Mouse (Mus musculus): Measurements from ENCODE around the gene Mgll.

DNA sequence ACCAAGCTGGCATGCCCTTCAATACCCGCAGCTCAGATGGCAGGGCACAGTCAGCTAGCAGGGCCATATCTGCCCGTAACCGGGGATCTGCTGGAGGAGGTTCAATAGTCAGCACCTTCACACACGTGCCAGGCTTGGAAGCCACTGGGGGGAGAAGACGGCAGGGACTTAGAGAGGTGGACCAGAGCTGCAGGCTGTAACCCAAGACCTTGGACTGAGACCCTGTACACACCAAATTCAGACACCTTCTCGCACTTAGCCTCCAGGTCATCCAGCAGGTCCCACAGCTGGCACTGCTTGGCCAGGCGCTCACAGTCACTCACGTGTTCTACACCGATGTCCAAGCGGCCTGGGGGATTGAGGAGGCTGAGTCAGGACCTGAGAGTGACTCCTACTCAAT is 114.4 kb downstream of the Mgll start:
- TF ChIP-seq POLR2A (IDR thresholded peaks at IDR 0.05; ENCODE audit: borderline replicate concordance, control insufficient read depth, low read depth, low read length) (no peak), CTCF (IDR thresholded peaks at IDR 0.05; ENCODE audit: control insufficient read depth, insufficient read depth, low read length) (no peak)
